Mouse (Mus musculus): ENCODE results near the gene Olfr775. TPM values are rescaled to one million over a fixed set of nuclear protein-coding genes. Genes with fewer than 3 reads are reported as not detected.

The Olfr775 gene
- total RNA-seq (2014; fragmentation: Nextera tagmentation) (not detected in 2 replicates), total RNA-seq (2017) (not detected in 2 replicates)

GRCm38 (mm10) chr10:129248112-129248511, at the start of gene Olfr775:
TSS of gene Olfr775 (plus strand) at chr10:129248412.
- ATAC-seq (replicated peaks; ENCODE audit: low FRiP score, low TSS enrichment, poor library complexity, severe bottlenecking): no peak

GRCm38 (mm10) chr10:129230737-129231136, 17.5 kb upstream of the Olfr775 start:
- no peak for ATAC-seq (replicated peaks; ENCODE audit: low FRiP score, low TSS enrichment, poor library complexity, severe bottlenecking)

GRCm38 (mm10) chr10:129235904-129236303, 12.3 kb upstream of the Olfr775 start, which contains the start of gene Olfr774:
TSS of gene Olfr774 (plus strand) at chr10:129236204.
- no peak for ATAC-seq (replicated peaks; ENCODE audit: low FRiP score, low TSS enrichment, poor library complexity, severe bottlenecking)

GRCm38 (mm10) chr10:129258827-129259226, 10.6 kb downstream of the Olfr775 start, which contains the start of gene Olfr776:
TSS of gene Olfr776 (plus strand) at chr10:129259127.
- ATAC-seq (replicated peaks; ENCODE audit: low FRiP score, low TSS enrichment, poor library complexity, severe bottlenecking): no peak

DNA sequence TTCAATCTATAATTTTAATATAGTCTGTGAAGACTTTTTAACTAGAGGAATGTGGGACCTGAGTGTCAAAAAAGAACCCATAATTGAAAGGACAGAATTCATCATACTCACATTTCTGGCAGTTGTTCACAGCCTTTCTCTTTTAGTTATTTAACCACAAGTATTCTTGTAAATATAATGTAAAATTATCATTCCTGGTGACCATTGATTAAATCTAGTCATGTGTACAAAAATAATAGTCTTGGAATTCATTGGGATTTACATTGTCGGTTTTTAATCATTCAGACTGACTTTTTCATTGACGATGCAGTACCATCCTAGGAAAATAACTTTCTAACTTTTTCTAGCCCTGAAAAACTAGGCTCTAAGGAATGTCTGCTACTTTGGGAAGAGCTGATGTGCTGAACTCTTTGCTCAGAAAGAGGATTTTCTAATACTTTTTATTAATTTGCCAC, 22.9 kb downstream of the Olfr775 start, which contains the start of gene Olfr777:
TSS of gene Olfr777 (minus strand) at position 405 of the 455 bp plus-strand sequence.
- ATAC-seq (replicated peaks; ENCODE audit: low FRiP score, low TSS enrichment, poor library complexity, severe bottlenecking): no peak

Other genes starting within 250 kb of the Olfr775 start
- gene Olfr763, start 237.6 kb upstream of the Olfr775 start, total RNA-seq (2014; fragmentation: Nextera tagmentation): not detected in 2 replicates
- gene Olfr763, start 237.6 kb upstream of the Olfr775 start, total RNA-seq (2017): not detected in 2 replicates
- gene Olfr764-ps1, start 208.5 kb upstream of the Olfr775 start, total RNA-seq (2014; fragmentation: Nextera tagmentation): not detected in 2 replicates
- not detected in 2 replicates for gene Olfr764-ps1, start 208.5 kb upstream of the Olfr775 start, total RNA-seq (2017)
- not detected in 2 replicates for gene Olfr765, start 198.4 kb upstream of the Olfr775 start, total RNA-seq (2014; fragmentation: Nextera tagmentation)
- gene Olfr765, start 198.4 kb upstream of the Olfr775 start, total RNA-seq (2017): not detected in 2 replicates
- gene Olfr766-ps1, start 179.4 kb upstream of the Olfr775 start, total RNA-seq (2014; fragmentation: Nextera tagmentation): not detected in 2 replicates
- not detected in 2 replicates for gene Olfr766-ps1, start 179.4 kb upstream of the Olfr775 start, total RNA-seq (2017)
- not detected in 2 replicates for gene Olfr767, start 165.5 kb upstream of the Olfr775 start, total RNA-seq (2014; fragmentation: Nextera tagmentation)
- gene Olfr767, start 165.5 kb upstream of the Olfr775 start, total RNA-seq (2017): not detected in 2 replicates
- not detected in 2 replicates for gene Olfr768, start 149.0 kb upstream of the Olfr775 start, total RNA-seq (2014; fragmentation: Nextera tagmentation)
- not detected in 2 replicates for gene Olfr768, start 149.0 kb upstream of the Olfr775 start, total RNA-seq (2017)
- gene Olfr769, start 130.6 kb upstream of the Olfr775 start, total RNA-seq (2014; fragmentation: Nextera tagmentation): not detected in 2 replicates
- gene Olfr769, start 130.6 kb upstream of the Olfr775 start, total RNA-seq (2017): not detected in 2 replicates
- gene Olfr770, start 109.4 kb upstream of the Olfr775 start, total RNA-seq (2014; fragmentation: Nextera tagmentation): not detected in 2 replicates
- not detected in 2 replicates for gene Olfr770, start 109.4 kb upstream of the Olfr775 start, total RNA-seq (2017)
- not detected in 2 replicates for gene Olfr771, start 83.7 kb upstream of the Olfr775 start, total RNA-seq (2014; fragmentation: Nextera tagmentation)
- not detected in 2 replicates for gene Olfr771, start 83.7 kb upstream of the Olfr775 start, total RNA-seq (2017)
- gene Olfr772, start 70.5 kb upstream of the Olfr775 start, total RNA-seq (2014; fragmentation: Nextera tagmentation): not detected in 2 replicates
- gene Olfr772, start 70.5 kb upstream of the Olfr775 start, total RNA-seq (2017): not detected in 2 replicates
- gene Olfr773, start 61.0 kb upstream of the Olfr775 start, total RNA-seq (2014; fragmentation: Nextera tagmentation): not detected in 2 replicates
- not detected in 2 replicates for gene Olfr773, start 61.0 kb upstream of the Olfr775 start, total RNA-seq (2017)
- not detected in 2 replicates for gene Olfr774, start 12.2 kb upstream of the Olfr775 start, total RNA-seq (2014; fragmentation: Nextera tagmentation)
- gene Olfr774, start 12.2 kb upstream of the Olfr775 start, total RNA-seq (2017): not detected in 2 replicates
- not detected in 2 replicates for gene Olfr776, start 10.7 kb downstream of the Olfr775 start, total RNA-seq (2014; fragmentation: Nextera tagmentation)
- not detected in 2 replicates for gene Olfr776, start 10.7 kb downstream of the Olfr775 start, total RNA-seq (2017)
- not detected in 2 replicates for gene Olfr777, start 23.1 kb downstream of the Olfr775 start, total RNA-seq (2014; fragmentation: Nextera tagmentation)
- not detected in 2 replicates for gene Olfr777, start 23.1 kb downstream of the Olfr775 start, total RNA-seq (2017)
- gene Olfr780, start 69.7 kb downstream of the Olfr775 start, total RNA-seq (2014; fragmentation: Nextera tagmentation): not detected in 2 replicates
- gene Olfr780, start 69.7 kb downstream of the Olfr775 start, total RNA-seq (2017): not detected in 2 replicates
- not detected in 2 replicates for gene Olfr781, start 80.4 kb downstream of the Olfr775 start, total RNA-seq (2014; fragmentation: Nextera tagmentation)
- not detected in 2 replicates for gene Olfr781, start 80.4 kb downstream of the Olfr775 start, total RNA-seq (2017)
- gene Olfr782, start 100.4 kb downstream of the Olfr775 start, total RNA-seq (2014; fragmentation: Nextera tagmentation): not detected in 2 replicates
- not detected in 2 replicates for gene Olfr782, start 100.4 kb downstream of the Olfr775 start, total RNA-seq (2017)
- gene Olfr784, start 135.7 kb downstream of the Olfr775 start, total RNA-seq (2014; fragmentation: Nextera tagmentation): 0.66 TPM in 1 of 2 replicates, not detected in the other
- not detected in 2 replicates for gene Olfr784, start 135.7 kb downstream of the Olfr775 start, total RNA-seq (2017)
- not detected in 2 replicates for gene Olfr785, start 157.0 kb downstream of the Olfr775 start, total RNA-seq (2014; fragmentation: Nextera tagmentation)
- not detected in 2 replicates for gene Olfr785, start 157.0 kb downstream of the Olfr775 start, total RNA-seq (2017)
- gene Olfr786, start 178.9 kb downstream of the Olfr775 start, total RNA-seq (2014; fragmentation: Nextera tagmentation): not detected in 2 replicates
- gene Olfr786, start 178.9 kb downstream of the Olfr775 start, total RNA-seq (2017): not detected in 2 replicates
- gene Olfr787, start 213.4 kb downstream of the Olfr775 start, total RNA-seq (2014; fragmentation: Nextera tagmentation): not detected in 2 replicates
- gene Olfr787, start 213.4 kb downstream of the Olfr775 start, total RNA-seq (2017): not detected in 2 replicates
- gene Olfr788, start 222.6 kb downstream of the Olfr775 start, total RNA-seq (2014; fragmentation: Nextera tagmentation): not detected in 2 replicates
- gene Olfr788, start 222.6 kb downstream of the Olfr775 start, total RNA-seq (2017): not detected in 2 replicates
- gene Olfr789, start 236.3 kb downstream of the Olfr775 start, total RNA-seq (2014; fragmentation: Nextera tagmentation): not detected in 2 replicates
- not detected in 2 replicates for gene Olfr789, start 236.3 kb downstream of the Olfr775 start, total RNA-seq (2017)

All from megakaryocyte-erythroid progenitor cell, adult 5-6 weeks (primary cell).